Mouse (Mus musculus) C2C12 (cell line): ENCODE data around the gene Prss53. TPM values are rescaled to one million over a fixed set of nuclear protein-coding genes. Genes with fewer than 3 reads are reported as not detected.

Source experiments
- H3K27me3 ChIP-seq: one replicate; pipeline ENCODE4 v1.6.1; 2011; ENCODE audit not compliant: control insufficient read depth, insufficient read depth, insufficient read length
- H3K36me3 ChIP-seq: one replicate; pipeline ENCODE4 v1.6.1; 2011; ENCODE audit not compliant: control insufficient read depth, insufficient read depth
- H3K4me3 ChIP-seq: one replicate; pipeline ENCODE4 v1.5.1; 2011; ENCODE audit warnings: mild to moderate bottlenecking, control low read depth; ENCODE audit not compliant: poor library complexity, insufficient read depth, severe bottlenecking
- H3K79me2 ChIP-seq: one replicate; pipeline ENCODE4 v1.6.1; 2011; ENCODE audit not compliant: control insufficient read depth, insufficient read depth
- H3K79me3 ChIP-seq: one replicate; pipeline ENCODE4 v1.6.1; 2011; ENCODE audit warnings: low read depth, control low read depth
- H3ac ChIP-seq: one replicate; pipeline ENCODE3; 2011; ENCODE audit warnings: low read depth; ENCODE audit not compliant: control insufficient read depth, insufficient read length
- CEBPB ChIP-seq: IDR thresholded peaks from one replicate; pipeline ENCODE4 v1.6.1; 2011; ENCODE audit warnings: low read depth, mild to moderate bottlenecking, control low read depth, moderate library complexity
- CTCF ChIP-seq: IDR thresholded peaks from one replicate; pipeline ENCODE4 v1.5.1; 2011; ENCODE audit not compliant: control insufficient read depth, insufficient read depth, insufficient read length
- FOSL1 ChIP-seq: IDR thresholded peaks from one replicate; pipeline ENCODE4 v1.8.0; 2011; ENCODE audit warnings: mild to moderate bottlenecking, low read length; ENCODE audit not compliant: poor library complexity, insufficient read depth, severe bottlenecking
- MAX ChIP-seq: IDR thresholded peaks from one replicate; pipeline ENCODE4 v1.6.1; 2011; ENCODE audit warnings: mild to moderate bottlenecking, control low read depth
- MYOD1 ChIP-seq: IDR thresholded peaks from one replicate; pipeline ENCODE4 v1.6.1; 2011; ENCODE audit warnings: low read depth; ENCODE audit not compliant: control insufficient read depth, insufficient read length
- MYOG ChIP-seq: IDR thresholded peaks from one replicate; pipeline ENCODE4 v1.6.1; 2011; ENCODE audit not compliant: control insufficient read depth, insufficient read length; ENCODE audit errors: extremely low read depth
- USF1 ChIP-seq: IDR thresholded peaks from one replicate; pipeline ENCODE4 v1.6.1; 2011; ENCODE audit warnings: low read depth, mild to moderate bottlenecking, control low read depth, moderate library complexity
- polyA plus RNA-seq: library from polyadenylated mRNA; unstranded; fragments of >200 nt; fragmentation: generic; extraction: Trizol; gene quantifications from one replicate; pipeline ENCODE4 v1.2.1, GENCODE M21; 2012; ENCODE audit warnings: missing spikeins

The Prss53 gene
- polyA plus RNA-seq, 1 experiment = 0.50 TPM

- TF ChIP-seq CEBPB (no peak), FOSL1 (no peak), MYOD1 (no peak), CTCF (no peak), MYOG (no peak), USF1 (no peak), MAX (no peak)
These were observed 36.1 kb upstream of the Prss53 start for GRCm38 (mm10) chr7:127926846-127927245.

GRCm38 (mm10) chr7:127926066-127926465 is 35.3 kb upstream of the Prss53 start:
- H3K36me3 ChIP-seq = no peaks in the 10 kb centered on the region
- no peak overlapping the region for H3K4me3 ChIP-seq
- H3K27me3 ChIP-seq = no peaks in the 10 kb centered on the region
- TF ChIP-seq MAX (no peak), USF1 (no peak), CEBPB (no peak), MYOD1 (no peak), MYOG (no peak), FOSL1 (no peak), CTCF (no peak)
- H3ac ChIP-seq = no peak overlapping the region
- no peaks in the 10 kb centered on the region for H3K79me2 ChIP-seq
- H3K79me3 ChIP-seq = no peaks in the 10 kb centered on the region

More at GRCm38 (mm10) chr7:127926846-127927245, 36.1 kb upstream of the Prss53 start:
- no peak overlapping the region for H3ac ChIP-seq
- H3K79me2 ChIP-seq = no peaks in the 10 kb centered on the region
- no peak overlapping the region for H3K4me3 ChIP-seq
- H3K36me3 ChIP-seq = no peaks in the 10 kb centered on the region
- H3K27me3 ChIP-seq = no peaks in the 10 kb centered on the region
- H3K79me3 ChIP-seq = no peaks in the 10 kb centered on the region

DNA sequence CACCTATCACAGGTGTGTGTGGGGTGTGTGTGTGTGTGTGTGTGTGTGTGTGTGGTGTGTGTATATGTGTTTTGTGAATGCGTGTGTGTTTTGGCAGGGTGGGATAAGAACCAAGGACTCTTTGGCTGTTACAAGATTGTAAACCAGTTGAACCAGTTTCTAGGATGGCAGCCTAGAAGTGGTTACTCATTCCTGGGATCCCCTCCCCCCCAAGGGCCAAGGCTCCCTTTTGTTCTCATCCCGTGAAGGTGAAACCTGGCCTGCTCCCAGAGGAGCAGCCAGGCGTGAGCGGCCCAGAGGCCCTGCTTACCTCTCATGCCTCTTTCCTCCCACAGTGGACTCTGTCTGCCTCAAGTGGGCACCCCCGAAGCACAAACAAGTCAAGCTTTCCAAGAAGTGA is 34.5 kb upstream of the Prss53 start:
- no peaks in the 10 kb centered on the region for H3K36me3 ChIP-seq

DNA sequence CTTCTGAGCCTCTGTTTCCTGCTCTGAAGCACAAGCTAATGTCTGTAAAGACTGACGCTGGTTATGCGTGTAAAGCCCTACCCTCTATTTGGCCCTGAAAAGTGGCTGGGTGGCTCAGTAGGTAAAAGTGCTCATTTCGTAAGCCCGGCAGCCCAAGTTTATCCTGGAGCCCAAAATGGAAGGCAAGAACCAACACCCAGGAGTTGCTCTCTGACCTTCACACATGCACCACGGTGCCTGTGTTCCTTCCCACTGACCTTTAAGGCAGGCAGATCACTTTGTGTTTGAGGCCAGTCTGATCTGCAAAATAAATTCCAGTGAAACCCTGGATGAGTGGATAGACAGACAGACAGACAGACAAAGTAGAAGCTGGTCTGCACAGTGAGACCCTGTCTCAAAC is 32.9 kb upstream of the Prss53 start:
- no peaks in the 10 kb centered on the region for H3K36me3 ChIP-seq
- TF ChIP-seq USF1 (no peak), CEBPB (no peak), FOSL1 (no peak), MYOD1 (no peak), CTCF (no peak), MYOG (no peak), MAX (no peak)
- no peak overlapping the region for H3ac ChIP-seq
- no peaks in the 10 kb centered on the region for H3K27me3 ChIP-seq
- H3K79me2 ChIP-seq = no peaks in the 10 kb centered on the region
- H3K79me3 ChIP-seq = no peaks in the 10 kb centered on the region
- no peak overlapping the region for H3K4me3 ChIP-seq

More for the DNA sequence above, 34.5 kb upstream of the Prss53 start:
- TF ChIP-seq FOSL1 = no peak
- no peak for TF ChIP-seq MAX
- TF ChIP-seq CEBPB = no peak
- TF ChIP-seq MYOD1 = no peak
- no peak for TF ChIP-seq USF1
- TF ChIP-seq CTCF = no peak
- no peak overlapping the region for H3K4me3 ChIP-seq
- H3K79me2 ChIP-seq = no peaks in the 10 kb centered on the region
- H3K79me3 ChIP-seq = no peaks in the 10 kb centered on the region
- no peaks in the 10 kb centered on the region for H3K27me3 ChIP-seq
- H3ac ChIP-seq = no peak overlapping the region

- no peaks in the 10 kb centered on the region for H3K36me3 ChIP-seq
- no peak overlapping the region for H3ac ChIP-seq
- no peak overlapping the region for H3K4me3 ChIP-seq
- no peaks in the 10 kb centered on the region for H3K27me3 ChIP-seq
- no peaks in the 10 kb centered on the region for H3K79me3 ChIP-seq
- TF ChIP-seq MAX (no peak), FOSL1 (no peak), CEBPB (no peak), CTCF (no peak), MYOG (no peak), USF1 (no peak), MYOD1 (no peak)
- H3K79me2 ChIP-seq = no peaks in the 10 kb centered on the region
These were observed 31.9 kb upstream of the Prss53 start for GRCm38 (mm10) chr7:127922451-127923275.

GRCm38 (mm10) chr7:127921516-127921915 is 30.7 kb upstream of the Prss53 start:
- Histone ChIP-seq H3K4me3 (no peak overlapping the region), H3K36me3 (no peaks in the 10 kb centered on the region), H3K27me3 (no peaks in the 10 kb centered on the region), H3K79me2 (no peaks in the 10 kb centered on the region), H3K79me3 (no peaks in the 10 kb centered on the region), H3ac (no peak overlapping the region)
- no peak for TF ChIP-seq MAX
- no peak for TF ChIP-seq MYOG
- TF ChIP-seq CEBPB = no peak
- peak; percentile 2 for TF ChIP-seq CTCF
- no peak for TF ChIP-seq FOSL1
- no peak for TF ChIP-seq MYOD1
- no peak for TF ChIP-seq USF1
